Mouse (Mus musculus): ENCODE data around the gene Kdm6a. TPM values are rescaled to one million over a fixed set of nuclear protein-coding genes. Genes with fewer than 3 reads are reported as not detected.

Gene Kdm6a
- 10 to 100 TPM; 38.3 to 53.0 (median 47.5) TPM for total RNA-seq (2022)

GRCm38 (mm10) chrX:18162192-18162857, at the start of gene Kdm6a:
Kdm6a (plus strand) TSS chrX:18162575.
- peak; percentile 98 to 100 for DNase-seq (ENCODE audit: low spot score in 2 of 2)

- no peak for DNase-seq (ENCODE audit: low spot score in 2 of 2)
These were observed 16.8 kb upstream of the Kdm6a start, which contains the start of gene Dusp21 for GRCm38 (mm10) chrX:18145557-18145956. Dusp21 (plus strand) TSS chrX:18145857.

GRCm38 (mm10) chrX:18160734-18161442, 1.5 kb upstream of the Kdm6a start:
- no peak for DNase-seq (ENCODE audit: low spot score in 2 of 2)

- DNase-seq (ENCODE audit: low spot score in 2 of 2) = no peak
These were observed 581 bp upstream of the Kdm6a start for GRCm38 (mm10) chrX:18161796-18162191.

- DNase-seq (ENCODE audit: low spot score in 2 of 2) = peak; percentile 18 to 36
These were observed 721 bp downstream of the Kdm6a start for GRCm38 (mm10) chrX:18162861-18163731.

GRCm38 (mm10) chrX:18163917-18164624, 1.7 kb downstream of the Kdm6a start:
- peak in 1 of 2 experiments; percentile 2 for DNase-seq (ENCODE audit: low spot score in 2 of 2)

GRCm38 (mm10) chrX:18165121-18165520, 2.7 kb downstream of the Kdm6a start:
- no peak for DNase-seq (ENCODE audit: low spot score in 2 of 2)

GRCm38 (mm10) chrX:18166961-18167360, 4.6 kb downstream of the Kdm6a start:
- DNase-seq (ENCODE audit: low spot score in 2 of 2) = no peak

- DNase-seq (ENCODE audit: low spot score in 2 of 2) = no peak
These were observed 6.6 kb downstream of the Kdm6a start for GRCm38 (mm10) chrX:18168940-18169339.

GRCm38 (mm10) chrX:18174831-18175230, 12.5 kb downstream of the Kdm6a start:
- no peak for DNase-seq (ENCODE audit: low spot score in 2 of 2)

- DNase-seq (ENCODE audit: low spot score in 2 of 2) = no peak
These were observed 15.4 kb downstream of the Kdm6a start for GRCm38 (mm10) chrX:18177803-18178202.

GRCm38 (mm10) chrX:18179492-18179891, 17.1 kb downstream of the Kdm6a start:
- no peak for DNase-seq (ENCODE audit: low spot score in 2 of 2)

GRCm38 (mm10) chrX:18187203-18187602, 24.8 kb downstream of the Kdm6a start:
- DNase-seq (ENCODE audit: low spot score in 2 of 2) = no peak

- DNase-seq (ENCODE audit: low spot score in 2 of 2) = no peak
These were observed 25.9 kb downstream of the Kdm6a start for GRCm38 (mm10) chrX:18188293-18188692.

GRCm38 (mm10) chrX:18239572-18239971, 77.2 kb downstream of the Kdm6a start:
- DNase-seq (ENCODE audit: low spot score in 2 of 2) = no peak

GRCm38 (mm10) chrX:18250621-18251020, 88.2 kb downstream of the Kdm6a start:
- no peak for DNase-seq (ENCODE audit: low spot score in 2 of 2)

- peak; percentile 21 to 57 for DNase-seq (ENCODE audit: low spot score in 2 of 2)
These were observed 92.4 kb downstream of the Kdm6a start for GRCm38 (mm10) chrX:18254767-18255166.

GRCm38 (mm10) chrX:18258238-18258809, 95.9 kb downstream of the Kdm6a start:
- no peak for DNase-seq (ENCODE audit: low spot score in 2 of 2)

- no peak for DNase-seq (ENCODE audit: low spot score in 2 of 2)
These were observed 116.2 kb downstream of the Kdm6a start for GRCm38 (mm10) chrX:18278561-18278960.

- no peak for DNase-seq (ENCODE audit: low spot score in 2 of 2)
These were observed 117.8 kb downstream of the Kdm6a start for GRCm38 (mm10) chrX:18280134-18280533.
